Mouse (Mus musculus) erythroblast, embryonic 14.5 days (primary cell): Measurements from ENCODE around the gene Mad1l1. TPM values are rescaled to one million over a fixed set of nuclear protein-coding genes. Genes with fewer than 3 reads are reported as not detected.

ENCODE experiments used
- H3K27me3 ChIP-seq: 2 replicates; pipeline ENCODE4 v1.6.1; 2012; ENCODE audit warnings: inconsistent platforms; ENCODE audit not compliant: control insufficient read depth
- H3K36me3 ChIP-seq: 2 replicates; pipeline ENCODE4 v1.6.1; 2012; ENCODE audit warnings: mild to moderate bottlenecking, inconsistent platforms; ENCODE audit not compliant: control insufficient read depth
- H3K4me1 ChIP-seq: 2 replicates; pipeline ENCODE4 v1.6.1; 2012; ENCODE audit warnings: inconsistent platforms; ENCODE audit not compliant: control insufficient read depth
- H3K4me3 ChIP-seq: replicated peaks from 2 replicates; pipeline ENCODE3; 2012; ENCODE audit warnings: moderate library complexity, mild to moderate bottlenecking, inconsistent platforms
- H3K9me3 ChIP-seq: 2 replicates; pipeline ENCODE4 v1.6.1; 2012; ENCODE audit warnings: low read length, inconsistent platforms, mixed read lengths; ENCODE audit not compliant: control insufficient read depth
- GATA1 ChIP-seq: IDR thresholded peaks from 2 replicates; pipeline ENCODE4 v1.6.1; 2012; ENCODE audit warnings: low read length, inconsistent platforms, mixed read lengths
- TAL1 ChIP-seq: IDR thresholded peaks from 3 replicates; pipeline ENCODE4 v1.6.1; 2012; ENCODE audit warnings: low read length, inconsistent platforms, mixed read lengths
- polyA plus RNA-seq: library from polyadenylated mRNA; stranded (reverse); fragments of >175 nt; gene quantifications from 2 replicates; pipeline ENCODE4 v1.2.3, GENCODE M21; 2012

The Mad1l1 gene
- polyA plus RNA-seq, 1 experiment, result 2.4 TPM

GRCm38 (mm10) chr5:140268396-140268795, 53.0 kb downstream of the Mad1l1 start:
- peaks cover 59% of the 10 kb centered on the region for H3K36me3 ChIP-seq

GRCm38 (mm10) chr5:140267061-140267460, 54.3 kb downstream of the Mad1l1 start:
- Histone ChIP-seq H3K4me3 (no peak overlapping the region), H3K36me3 (peaks cover 61% of the 10 kb centered on the region), H3K27me3 (no peaks in the 10 kb centered on the region), H3K9me3 (no peaks in the 10 kb centered on the region), H3K4me1 (peaks cover 9% of the 10 kb centered on the region)
- TF ChIP-seq GATA1 (no peak), TAL1 (no peak)

More at GRCm38 (mm10) chr5:140268396-140268795, 53.0 kb downstream of the Mad1l1 start:
- TF ChIP-seq GATA1 (no peak), TAL1 (no peak)
- Histone ChIP-seq H3K27me3 (no peaks in the 10 kb centered on the region), H3K4me1 (peaks cover 9% of the 10 kb centered on the region), H3K9me3 (no peaks in the 10 kb centered on the region), H3K4me3 (no peak overlapping the region)

GRCm38 (mm10) chr5:140264825-140265575, 56.4 kb downstream of the Mad1l1 start:
- H3K4me3 ChIP-seq, result no peak overlapping the region
- peaks cover 60% of the 10 kb centered on the region for H3K36me3 ChIP-seq
- TF ChIP-seq GATA1, result no peak
- TF ChIP-seq TAL1, result no peak
- H3K27me3 ChIP-seq, result no peaks in the 10 kb centered on the region
- H3K4me1 ChIP-seq, result peaks cover 9% of the 10 kb centered on the region
- H3K9me3 ChIP-seq, result no peaks in the 10 kb centered on the region

GRCm38 (mm10) chr5:140263754-140264749, 57.3 kb downstream of the Mad1l1 start:
- H3K4me1 ChIP-seq, result peaks cover 9% of the 10 kb centered on the region
- H3K27me3 ChIP-seq, result no peaks in the 10 kb centered on the region
- H3K9me3 ChIP-seq, result no peaks in the 10 kb centered on the region
- peaks cover 64% of the 10 kb centered on the region for H3K36me3 ChIP-seq
- no peak for TF ChIP-seq TAL1
- TF ChIP-seq GATA1, result no peak
- no peak overlapping the region for H3K4me3 ChIP-seq

GRCm38 (mm10) chr5:140262401-140262800, 59.0 kb downstream of the Mad1l1 start:
- no peak for TF ChIP-seq TAL1
- Histone ChIP-seq H3K4me1 (peaks cover 9% of the 10 kb centered on the region), H3K36me3 (peaks cover 73% of the 10 kb centered on the region)

GRCm38 (mm10) chr5:140261313-140261712, 60.0 kb downstream of the Mad1l1 start:
- Histone ChIP-seq H3K9me3 (no peaks in the 10 kb centered on the region), H3K4me1 (peaks cover 6% of the 10 kb centered on the region), H3K27me3 (no peaks in the 10 kb centered on the region), H3K36me3 (peaks cover 77% of the 10 kb centered on the region), H3K4me3 (no peak overlapping the region)
- TF ChIP-seq GATA1, result no peak
- TF ChIP-seq TAL1, result no peak

More at GRCm38 (mm10) chr5:140262401-140262800, 59.0 kb downstream of the Mad1l1 start:
- H3K27me3 ChIP-seq, result no peaks in the 10 kb centered on the region
- H3K4me3 ChIP-seq, result no peak overlapping the region
- no peaks in the 10 kb centered on the region for H3K9me3 ChIP-seq

- H3K4me3 ChIP-seq, result no peak overlapping the region
- H3K36me3 ChIP-seq, result peaks cover 85% of the 10 kb centered on the region
- H3K27me3 ChIP-seq, result no peaks in the 10 kb centered on the region
- no peak for TF ChIP-seq GATA1
- no peaks in the 10 kb centered on the region for H3K9me3 ChIP-seq
- no peaks in the 10 kb centered on the region for H3K4me1 ChIP-seq
These were observed 62.7 kb downstream of the Mad1l1 start for GRCm38 (mm10) chr5:140258633-140259032.

- H3K4me3 ChIP-seq, result no peak overlapping the region
- no peaks in the 10 kb centered on the region for H3K9me3 ChIP-seq
- no peaks in the 10 kb centered on the region for H3K27me3 ChIP-seq
- TF ChIP-seq TAL1 (no peak), GATA1 (no peak)
- H3K36me3 ChIP-seq, result peaks cover 87% of the 10 kb centered on the region
- H3K4me1 ChIP-seq, result no peaks in the 10 kb centered on the region
These were observed 63.3 kb downstream of the Mad1l1 start for GRCm38 (mm10) chr5:140258035-140258434.

GRCm38 (mm10) chr5:140257439-140257838, 63.9 kb downstream of the Mad1l1 start:
- Histone ChIP-seq H3K9me3 (no peaks in the 10 kb centered on the region), H3K4me3 (no peak overlapping the region), H3K4me1 (no peaks in the 10 kb centered on the region), H3K27me3 (no peaks in the 10 kb centered on the region), H3K36me3 (peaks cover 86% of the 10 kb centered on the region)
- TF ChIP-seq GATA1 (no peak), TAL1 (no peak)
